Mouse (Mus musculus): ENCODE results near the gene Mthfd1l. TPM values are rescaled to one million over a fixed set of nuclear protein-coding genes. Genes with fewer than 3 reads are reported as not detected.

The Mthfd1l gene
- polyA plus RNA-seq, 1 experiment from 2014 or later: 18.4 TPM

DNA sequence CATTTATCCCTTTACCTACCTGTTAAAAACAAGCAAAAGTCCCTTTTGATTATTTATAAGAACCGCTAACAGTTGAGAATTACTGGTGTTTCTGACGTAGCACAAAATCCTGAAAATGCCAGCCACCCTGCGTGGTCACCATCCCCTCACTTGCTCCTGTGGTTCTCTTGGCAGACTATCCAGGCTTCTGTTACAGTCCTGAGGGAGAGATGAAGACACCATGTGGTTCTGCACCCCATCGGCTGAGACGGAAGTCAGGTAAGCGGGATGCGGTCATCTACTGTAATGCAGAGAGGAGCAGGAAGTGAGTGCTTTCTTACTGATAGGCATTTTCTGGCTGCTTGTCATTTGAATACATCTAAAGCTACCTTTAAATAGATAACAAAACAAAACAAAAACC is 25.6 kb upstream of the Mthfd1l start:
- Histone ChIP-seq H3K9ac (no peak overlapping the region), H3K36me3 (peaks cover 39% of the 10 kb centered on the region), H3K27me3 (no peaks in the 10 kb centered on the region), H3K4me3 (replicated peaks) (no peak overlapping the region), H3K4me1 (0 out of 2 replicates have a peak, but pooled peaks cover 4% of the 10 kb centered on the region), H3K9me3 (replicated peaks) (no peaks in the 10 kb centered on the region), H3K27ac (no peak overlapping the region), H3K4me2 (no peak overlapping the region)
- ATAC-seq (replicated peaks; ENCODE audit: low FRiP score): no peak
- WGBS: 92% methylated on average over 7 of the region's 7 CpGs

- Histone ChIP-seq H3K4me3 (replicated peaks) (no peak overlapping the region), H3K36me3 (peaks cover 51% of the 10 kb centered on the region), H3K4me1 (no peaks in the 10 kb centered on the region), H3K9me3 (replicated peaks) (no peaks in the 10 kb centered on the region), H3K27ac (no peak overlapping the region), H3K4me2 (no peak overlapping the region), H3K27me3 (no peaks in the 10 kb centered on the region), H3K9ac (no peak overlapping the region)
- WGBS: 89% methylated on average over 6 of the region's 6 CpGs
- no peak for ATAC-seq (replicated peaks; ENCODE audit: low FRiP score)
Measured at GRCm38 (mm10) chr10:3949306-3949705, 23.6 kb upstream of the Mthfd1l start.

GRCm38 (mm10) chr10:3956471-3956870 is 16.4 kb upstream of the Mthfd1l start:
- ATAC-seq (replicated peaks; ENCODE audit: low FRiP score): no peak
- Histone ChIP-seq H3K27ac (no peak overlapping the region), H3K9ac (no peak overlapping the region), H3K4me2 (no peak overlapping the region), H3K9me3 (replicated peaks) (no peaks in the 10 kb centered on the region), H3K36me3 (peaks cover 44% of the 10 kb centered on the region), H3K27me3 (no peaks in the 10 kb centered on the region), H3K4me1 (no peaks in the 10 kb centered on the region), H3K4me3 (replicated peaks) (no peak overlapping the region)
- WGBS: 87% methylated on average over 22 of the region's 22 CpGs

DNA sequence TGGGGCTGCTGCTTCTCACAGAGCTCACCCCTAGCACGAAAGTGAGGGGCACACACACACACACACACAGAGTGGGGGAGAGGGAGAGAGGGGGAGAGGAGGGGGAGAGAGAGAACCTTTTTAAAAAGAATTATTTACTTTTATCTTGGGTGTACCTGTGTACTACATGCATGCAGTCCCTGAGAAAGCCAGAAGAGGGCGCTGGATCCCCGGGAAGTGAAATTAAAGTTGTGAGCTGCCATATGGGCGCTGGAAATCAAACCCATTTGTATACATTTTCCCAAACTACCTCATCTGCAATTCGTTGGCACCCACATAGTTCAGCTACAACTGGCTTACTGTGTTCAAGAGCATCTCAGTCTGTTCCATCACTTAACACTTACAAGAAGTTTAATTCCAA is 14.3 kb upstream of the Mthfd1l start:
- 74% methylated on average over 5 of the region's 5 CpGs for WGBS
- Histone ChIP-seq H3K27me3 (no peaks in the 10 kb centered on the region), H3K9me3 (replicated peaks) (no peaks in the 10 kb centered on the region), H3K36me3 (peaks cover 42% of the 10 kb centered on the region), H3K4me3 (replicated peaks) (no peak overlapping the region), H3K4me2 (no peak overlapping the region), H3K4me1 (no peaks in the 10 kb centered on the region), H3K27ac (no peak overlapping the region), H3K9ac (no peak overlapping the region)
- no peak for ATAC-seq (replicated peaks; ENCODE audit: low FRiP score)

- no peak for ATAC-seq (replicated peaks; ENCODE audit: low FRiP score)
- Histone ChIP-seq H3K9ac (no peak overlapping the region), H3K4me3 (replicated peaks) (no peak overlapping the region), H3K4me1 (peaks cover 16% of the 10 kb centered on the region), H3K4me2 (no peak overlapping the region), H3K9me3 (replicated peaks) (no peaks in the 10 kb centered on the region), H3K27ac (no peak overlapping the region), H3K36me3 (peaks cover 19% of the 10 kb centered on the region), H3K27me3 (no peaks in the 10 kb centered on the region)
- WGBS: 31% methylated on average over 3 of the region's 3 CpGs
Measured at GRCm38 (mm10) chr10:3969026-3969425, 3.9 kb upstream of the Mthfd1l start.

DNA sequence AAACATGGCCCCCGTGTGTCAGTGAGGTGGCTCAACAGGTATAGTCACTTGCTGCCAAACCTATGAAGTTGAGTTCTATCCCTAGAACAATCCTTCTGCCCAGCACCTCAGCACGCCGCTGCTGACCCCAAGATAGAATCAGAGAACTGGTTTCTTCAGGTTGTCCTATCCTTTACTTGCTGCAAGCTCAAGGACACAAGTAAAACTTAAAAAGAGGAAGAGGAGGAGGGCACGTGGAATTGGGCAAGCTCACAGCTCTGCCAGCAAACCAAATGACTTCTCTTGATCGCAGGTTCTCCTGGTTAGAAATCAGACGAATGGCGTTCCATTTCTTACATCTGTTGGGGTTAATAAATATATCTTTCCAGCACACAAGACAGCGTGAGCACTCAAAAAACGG is 681 bp upstream of the Mthfd1l start:
- 81% methylated on average over 9 of the region's 9 CpGs for WGBS
- no peak for ATAC-seq (replicated peaks; ENCODE audit: low FRiP score)
- peaks cover 42% of the 10 kb centered on the region for H3K4me1 ChIP-seq
- peak overlapping the region; percentile 59 for H3K4me3 ChIP-seq (replicated peaks)
- peak overlapping the region; percentile 73 for H3K4me2 ChIP-seq
- no peaks in the 10 kb centered on the region for H3K36me3 ChIP-seq
- H3K9me3 ChIP-seq (replicated peaks): no peaks in the 10 kb centered on the region
- no peaks in the 10 kb centered on the region for H3K27me3 ChIP-seq
- H3K9ac ChIP-seq: no peak overlapping the region
- H3K27ac ChIP-seq: peak overlapping the region; percentile 93

DNA sequence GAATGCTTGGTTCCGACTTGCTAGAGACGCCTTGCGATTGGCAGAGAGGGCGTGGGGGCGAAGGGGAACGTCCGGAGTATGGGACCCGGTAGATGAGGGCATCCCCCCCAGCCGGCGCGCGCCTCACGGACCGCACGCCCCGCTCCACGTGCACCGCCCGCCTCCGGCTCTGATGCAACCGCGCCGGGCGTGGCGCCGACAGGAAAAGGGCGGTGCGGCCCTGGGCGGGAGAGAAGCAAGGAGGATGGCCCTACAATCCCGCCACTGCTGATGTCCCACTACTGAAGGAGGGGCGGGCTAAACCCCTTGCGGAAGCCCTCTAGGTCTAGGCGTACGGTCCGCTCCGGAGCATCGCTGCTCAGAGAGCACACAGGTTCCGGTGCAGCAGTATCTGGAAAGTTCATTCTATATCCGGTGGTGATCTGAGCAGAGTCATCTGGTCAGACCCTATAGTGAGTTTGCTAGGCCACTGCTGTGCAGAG is 712 bp downstream of the Mthfd1l start:
- Histone ChIP-seq H3K4me3 (replicated peaks) (peak overlapping the region; percentile 59), H3K9ac (peak overlapping the region; percentile 68), H3K27ac (peak overlapping the region; percentile 93), H3K36me3 (peaks cover 2% of the 10 kb centered on the region; the same call in 1 of the 2 replicates), H3K4me1 (peaks cover 51% of the 10 kb centered on the region), H3K27me3 (no peaks in the 10 kb centered on the region), H3K9me3 (replicated peaks) (no peaks in the 10 kb centered on the region), H3K4me2 (peak overlapping the region; percentile 73)
- ATAC-seq (replicated peaks; ENCODE audit: low FRiP score): peak; percentile 93
- 0% methylated on average over 33 of the region's 39 CpGs for WGBS

DNA sequence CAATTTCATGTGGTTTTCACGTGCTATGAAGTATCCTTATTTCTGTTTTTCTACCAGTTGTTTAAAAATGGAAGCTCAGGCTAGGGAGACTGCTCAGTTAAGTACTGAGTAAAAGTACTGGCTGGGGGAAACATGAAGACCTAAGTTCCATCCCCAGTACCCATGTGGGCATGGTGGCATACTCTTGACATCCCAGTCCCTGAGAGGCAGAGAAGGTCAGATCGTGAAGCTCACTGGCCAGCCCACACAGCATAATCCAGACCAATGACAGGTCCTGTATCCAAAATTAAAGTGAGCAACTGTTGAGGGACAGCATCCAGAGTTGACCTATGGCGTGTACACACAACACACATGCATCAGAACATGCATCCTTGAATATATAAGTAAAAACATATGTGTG is 1.5 kb downstream of the Mthfd1l start:
- no peak overlapping the region for H3K27ac ChIP-seq
- H3K4me3 ChIP-seq (replicated peaks): peak overlapping the region; percentile 59; the same call in 1 of the 2 replicates
- H3K27me3 ChIP-seq: no peaks in the 10 kb centered on the region
- ATAC-seq (replicated peaks; ENCODE audit: low FRiP score): no peak
- peaks cover 10% of the 10 kb centered on the region for H3K36me3 ChIP-seq
- peak overlapping the region; percentile 73 for H3K4me2 ChIP-seq
- H3K4me1 ChIP-seq: peaks cover 49% of the 10 kb centered on the region
- 71% methylated on average over 3 of the region's 3 CpGs for WGBS
- no peak overlapping the region; the same call in 1 of the 2 replicates for H3K9ac ChIP-seq
- no peaks in the 10 kb centered on the region for H3K9me3 ChIP-seq (replicated peaks)

- Histone ChIP-seq H3K4me1 (peaks cover 49% of the 10 kb centered on the region), H3K27me3 (no peaks in the 10 kb centered on the region), H3K36me3 (peaks cover 27% of the 10 kb centered on the region), H3K9me3 (replicated peaks) (no peaks in the 10 kb centered on the region), H3K9ac (no peak overlapping the region), H3K27ac (0 out of 2 replicates have a peak overlapping the region, but pooled peaks have one; percentile 14), H3K4me3 (replicated peaks) (no peak overlapping the region), H3K4me2 (no peak overlapping the region)
- WGBS: 36% methylated on average over 6 of the region's 6 CpGs
- ATAC-seq (replicated peaks; ENCODE audit: low FRiP score): no peak
Measured at GRCm38 (mm10) chr10:3975898-3976622, 3.1 kb downstream of the Mthfd1l start.

- no peaks in the 10 kb centered on the region for H3K27me3 ChIP-seq
- no peak for ATAC-seq (replicated peaks; ENCODE audit: low FRiP score)
- H3K9ac ChIP-seq: no peak overlapping the region
- peaks cover 49% of the 10 kb centered on the region for H3K4me1 ChIP-seq
- WGBS: 75% methylated on average over 4 of the region's 4 CpGs
- peaks cover 28% of the 10 kb centered on the region for H3K36me3 ChIP-seq
- no peak overlapping the region for H3K4me3 ChIP-seq (replicated peaks)
- no peak overlapping the region for H3K27ac ChIP-seq
- no peaks in the 10 kb centered on the region for H3K9me3 ChIP-seq (replicated peaks)
- no peak overlapping the region for H3K4me2 ChIP-seq
Measured at GRCm38 (mm10) chr10:3976623-3977010, 3.7 kb downstream of the Mthfd1l start.

DNA sequence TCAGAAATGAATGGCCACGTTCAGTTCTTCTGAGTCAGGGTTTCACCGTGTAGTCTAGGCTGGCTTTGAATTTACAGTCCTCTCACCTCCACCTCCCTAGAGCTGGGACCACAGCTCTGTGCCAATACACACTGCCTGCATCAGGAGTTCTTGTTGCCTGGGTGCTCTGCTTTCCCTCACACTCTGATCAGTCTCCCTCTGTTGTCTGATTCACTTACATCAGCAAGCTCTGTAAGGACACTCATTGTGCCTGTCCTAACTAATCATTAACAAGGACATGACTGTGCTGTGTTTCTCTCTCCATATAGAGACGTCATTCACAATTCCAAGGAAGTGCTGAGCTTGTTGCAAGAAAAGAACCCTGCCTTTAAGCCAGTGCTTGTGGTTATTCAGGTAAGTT is 5.4 kb downstream of the Mthfd1l start:
- peaks cover 39% of the 10 kb centered on the region for H3K4me1 ChIP-seq
- H3K27me3 ChIP-seq: no peaks in the 10 kb centered on the region
- no peak overlapping the region for H3K9ac ChIP-seq
- H3K4me3 ChIP-seq (replicated peaks): no peak overlapping the region
- H3K36me3 ChIP-seq: peaks cover 32% of the 10 kb centered on the region
- 68% methylated on average over 3 of the region's 3 CpGs for WGBS
- H3K9me3 ChIP-seq (replicated peaks): no peaks in the 10 kb centered on the region
- H3K27ac ChIP-seq: 0 out of 2 replicates have a peak overlapping the region, but pooled peaks have one; percentile 37
- no peak overlapping the region for H3K4me2 ChIP-seq
- ATAC-seq (replicated peaks; ENCODE audit: low FRiP score): no peak

DNA sequence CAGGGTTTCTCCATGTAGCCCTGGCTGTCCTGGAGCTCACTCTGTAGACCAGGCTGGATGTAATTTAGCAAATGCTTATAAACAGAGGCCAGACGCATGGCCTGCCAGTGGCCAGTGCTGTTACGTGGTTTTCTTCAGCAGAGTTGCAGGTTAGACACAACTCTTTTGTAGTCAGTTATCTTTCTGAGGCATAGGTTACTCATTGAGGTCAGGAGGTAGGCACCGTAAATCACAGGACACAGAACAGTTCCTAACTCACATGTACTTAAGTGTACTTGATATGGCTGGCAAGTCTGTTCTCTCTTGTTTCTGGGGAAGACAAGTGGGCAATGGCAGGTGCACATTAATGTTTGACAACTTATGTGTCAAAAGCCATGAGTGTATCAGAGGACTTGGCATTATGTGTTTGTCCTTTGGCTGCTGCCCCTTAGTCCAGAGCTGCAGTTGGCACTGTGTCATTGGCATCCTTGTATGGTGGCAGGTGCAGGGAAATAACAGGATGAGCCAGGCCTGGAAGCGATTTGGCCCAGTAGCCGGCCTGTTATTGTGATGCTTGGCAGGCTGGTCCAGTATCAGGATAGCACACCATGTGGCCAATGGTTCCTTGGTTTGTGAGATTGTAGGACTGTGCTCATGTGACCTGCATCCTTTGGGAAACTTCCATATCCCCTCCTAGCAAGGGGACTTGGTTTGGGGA is 6.0 kb downstream of the Mthfd1l start:
- H3K4me3 ChIP-seq (replicated peaks): no peak overlapping the region
- no peak for ATAC-seq (replicated peaks; ENCODE audit: low FRiP score)
- peaks cover 39% of the 10 kb centered on the region for H3K36me3 ChIP-seq
- WGBS: 93% methylated on average over 5 of the region's 5 CpGs
- no peaks in the 10 kb centered on the region for H3K9me3 ChIP-seq (replicated peaks)
- H3K27me3 ChIP-seq: no peaks in the 10 kb centered on the region
- H3K27ac ChIP-seq: no peak overlapping the region
- peaks cover 37% of the 10 kb centered on the region for H3K4me1 ChIP-seq
- no peak overlapping the region for H3K4me2 ChIP-seq
- H3K9ac ChIP-seq: no peak overlapping the region

All from kidney, embryonic 15.5 days (tissue).